Mouse (Mus musculus) liver, embryonic 11.5 days (tissue): ENCODE results near the gene Max. TPM values are rescaled to one million over a fixed set of nuclear protein-coding genes. Genes with fewer than 3 reads are reported as not detected.

Source experiments
- ATAC-seq: fragments of 200-750 bp; cut with Nextera tagmentation; replicated peaks from 2 replicates; pipeline ENCODE4 v1.8.0; 2017; ENCODE audit warnings: moderate number of reproducible peaks, mild to moderate bottlenecking, moderate TSS enrichment, moderate library complexity; ENCODE audit not compliant: low FRiP score
- DNase-seq: peaks from one replicate; pipeline ENCODE4 v3.0.0-alpha.2; 2017; ENCODE audit warnings: low spot score
- H3K27ac ChIP-seq: fragments of 300-500 bp; sonication (generic); 2 replicates; pipeline ENCODE4 v1.5.1; 2014; ENCODE audit warnings: mild to moderate bottlenecking, low read depth, low read length, control low read depth
- H3K27me3 ChIP-seq: fragments of 300-500 bp; sonication (generic); replicated peaks from 2 replicates; pipeline ENCODE4 v1.6.1; 2014; ENCODE audit warnings: low read length, mixed read lengths; ENCODE audit not compliant: control insufficient read depth, insufficient read depth
- H3K36me3 ChIP-seq: fragments of 300-500 bp; sonication (generic); 2 replicates; pipeline ENCODE4 v1.6.1; 2014; ENCODE audit warnings: mild to moderate bottlenecking, low read length, moderate library complexity, mixed read lengths; ENCODE audit not compliant: control insufficient read depth, insufficient read depth
- H3K4me1 ChIP-seq: fragments of 300-500 bp; sonication (generic); replicated peaks from 2 replicates; pipeline ENCODE4 v1.6.1; 2014; ENCODE audit warnings: low read length, mixed read lengths; ENCODE audit not compliant: control insufficient read depth, insufficient read depth
- H3K4me2 ChIP-seq: fragments of 300-500 bp; sonication (generic); 2 replicates; pipeline ENCODE4 v1.6.1; 2014; ENCODE audit warnings: mild to moderate bottlenecking, control low read depth, moderate library complexity
- H3K4me3 ChIP-seq: fragments of 300-500 bp; sonication (generic); 2 replicates; pipeline ENCODE4 v1.5.1; 2014; ENCODE audit warnings: low read depth, low read length, control low read depth
- H3K9ac ChIP-seq: fragments of 300-500 bp; sonication (generic); 2 replicates; pipeline ENCODE4 v1.6.1; 2014; ENCODE audit warnings: low read depth, low read length, control low read depth
- H3K9me3 ChIP-seq: fragments of 300-500 bp; sonication (generic); 2 replicates; pipeline ENCODE4 v1.6.1; 2016; ENCODE audit warnings: low read length, inconsistent platforms, mixed read lengths; ENCODE audit not compliant: control insufficient read depth
- WGBS: fragments of 180-500 bp; shearing (Covaris S2); extraction: QIAGEN DNeasy Blood & Tissue Kit; methylation state at CpG from one replicate; pipeline ENCODE4 v1.1.7; 2014; 5-methylcytosine and 5-hydroxymethylcytosine counted together
- polyA plus RNA-seq: library from polyadenylated mRNA; unstranded; fragments of >200 nt; fragmentation: Nextera tagmentation; extraction: Ambion mirVana; gene quantifications from 2 replicates; pipeline ENCODE4 v1.2.1, GENCODE M21; 2014

The Max gene
- polyA plus RNA-seq, 1 experiment from 2014 or later = 17.8 TPM

GRCm38 (mm10) chr12:76948185-76948584 is 13.8 kb downstream of the Max start:
- no peak for ATAC-seq
- no peak for DNase-seq
- Histone ChIP-seq H3K4me1 (peaks cover 11% of the 10 kb centered on the region), H3K36me3 (peaks cover 45% of the 10 kb centered on the region), H3K27me3 (no peaks in the 10 kb centered on the region), H3K9ac (no peak overlapping the region), H3K9me3 (no peaks in the 10 kb centered on the region), H3K4me2 (no peak overlapping the region), H3K27ac (no peak overlapping the region), H3K4me3 (no peak overlapping the region)
- 85% methylated on average over 2 of the region's 2 CpGs for WGBS

GRCm38 (mm10) chr12:76947487-76947886 is 14.5 kb downstream of the Max start:
- DNase-seq = no peak
- H3K27ac ChIP-seq = no peak overlapping the region
- H3K36me3 ChIP-seq = peaks cover 47% of the 10 kb centered on the region
- H3K4me2 ChIP-seq = no peak overlapping the region
- ATAC-seq = peak; percentile 77
- no peak overlapping the region for H3K9ac ChIP-seq
- H3K9me3 ChIP-seq = no peaks in the 10 kb centered on the region
- H3K4me1 ChIP-seq = peaks cover 14% of the 10 kb centered on the region
- no peak overlapping the region for H3K4me3 ChIP-seq
- H3K27me3 ChIP-seq = no peaks in the 10 kb centered on the region
- WGBS = 74% methylated on average over 3 of the region's 3 CpGs

- Histone ChIP-seq H3K27ac (no peak overlapping the region), H3K9ac (no peak overlapping the region), H3K4me2 (no peak overlapping the region), H3K9me3 (no peaks in the 10 kb centered on the region), H3K36me3 (peaks cover 44% of the 10 kb centered on the region), H3K4me3 (no peak overlapping the region), H3K4me1 (peaks cover 21% of the 10 kb centered on the region), H3K27me3 (no peaks in the 10 kb centered on the region)
- no peak for DNase-seq
- WGBS = 89% methylated on average over 6 of the region's 6 CpGs
- no peak for ATAC-seq
Observed at GRCm38 (mm10) chr12:76943466-76943865, 18.5 kb downstream of the Max start.

GRCm38 (mm10) chr12:76943046-76943445 is 19.0 kb downstream of the Max start:
- no peak overlapping the region for H3K4me3 ChIP-seq
- H3K4me2 ChIP-seq = no peak overlapping the region
- no peak for DNase-seq
- H3K9me3 ChIP-seq = no peaks in the 10 kb centered on the region
- no peak overlapping the region for H3K9ac ChIP-seq
- WGBS = 69% methylated on average over 3 of the region's 3 CpGs
- H3K4me1 ChIP-seq = peaks cover 21% of the 10 kb centered on the region
- ATAC-seq = no peak
- peaks cover 44% of the 10 kb centered on the region for H3K36me3 ChIP-seq
- no peak overlapping the region for H3K27ac ChIP-seq
- no peaks in the 10 kb centered on the region for H3K27me3 ChIP-seq

GRCm38 (mm10) chr12:76942476-76942875 is 19.5 kb downstream of the Max start:
- H3K9ac ChIP-seq = no peak overlapping the region
- DNase-seq = no peak
- 79% methylated on average over 2 of the region's 2 CpGs for WGBS
- 0 out of 2 replicates have a peak overlapping the region, but pooled peaks have one; percentile 16 for H3K27ac ChIP-seq
- no peaks in the 10 kb centered on the region for H3K27me3 ChIP-seq
- peaks cover 16% of the 10 kb centered on the region for H3K4me1 ChIP-seq
- no peak overlapping the region for H3K4me2 ChIP-seq
- no peak overlapping the region for H3K4me3 ChIP-seq
- peaks cover 39% of the 10 kb centered on the region for H3K36me3 ChIP-seq
- ATAC-seq = no peak
- no peaks in the 10 kb centered on the region for H3K9me3 ChIP-seq

GRCm38 (mm10) chr12:76941524-76941923 is 20.5 kb downstream of the Max start:
- 49% methylated on average over 2 of the region's 2 CpGs for WGBS
- Histone ChIP-seq H3K4me1 (peaks cover 14% of the 10 kb centered on the region), H3K4me3 (no peak overlapping the region), H3K9me3 (no peaks in the 10 kb centered on the region), H3K27me3 (no peaks in the 10 kb centered on the region), H3K9ac (no peak overlapping the region; the same call in 1 of the 2 replicates), H3K4me2 (peak overlapping the region; percentile 20; the same call in 1 of the 2 replicates), H3K36me3 (peaks cover 41% of the 10 kb centered on the region), H3K27ac (peak overlapping the region; percentile 52; the same call in 1 of the 2 replicates)
- DNase-seq (no peak), ATAC-seq (peak; percentile 96)

GRCm38 (mm10) chr12:76938013-76938412 is 24.0 kb downstream of the Max start:
- Histone ChIP-seq H3K27me3 (no peaks in the 10 kb centered on the region), H3K36me3 (peaks cover 35% of the 10 kb centered on the region), H3K4me3 (no peak overlapping the region), H3K9me3 (no peaks in the 10 kb centered on the region), H3K27ac (no peak overlapping the region), H3K4me1 (peaks cover 13% of the 10 kb centered on the region), H3K9ac (no peak overlapping the region), H3K4me2 (no peak overlapping the region)
- DNase-seq = no peak
- no peak for ATAC-seq
- 91% methylated on average over 6 of the region's 6 CpGs for WGBS

- no peak overlapping the region for H3K27ac ChIP-seq
- no peak overlapping the region for H3K9ac ChIP-seq
- peaks cover 8% of the 10 kb centered on the region; the same call in 1 of the 2 replicates for H3K4me1 ChIP-seq
- no peak overlapping the region for H3K4me3 ChIP-seq
- no peak overlapping the region for H3K4me2 ChIP-seq
- no peaks in the 10 kb centered on the region for H3K9me3 ChIP-seq
- no peak for ATAC-seq
- no peak for DNase-seq
- H3K27me3 ChIP-seq = no peaks in the 10 kb centered on the region
- 96% methylated on average over 10 of the region's 10 CpGs for WGBS
- H3K36me3 ChIP-seq = peaks cover 32% of the 10 kb centered on the region
Observed at GRCm38 (mm10) chr12:76936211-76936610, 25.8 kb downstream of the Max start.

GRCm38 (mm10) chr12:76934438-76934837 is 27.6 kb downstream of the Max start:
- Histone ChIP-seq H3K36me3 (peaks cover 28% of the 10 kb centered on the region), H3K9ac (no peak overlapping the region), H3K27ac (no peak overlapping the region), H3K4me2 (no peak overlapping the region), H3K4me3 (no peak overlapping the region), H3K4me1 (peaks cover 18% of the 10 kb centered on the region), H3K9me3 (no peaks in the 10 kb centered on the region), H3K27me3 (no peaks in the 10 kb centered on the region)
- WGBS = 88% methylated on average over 3 of the region's 3 CpGs
- ATAC-seq (no peak), DNase-seq (no peak)
